Mouse (Mus musculus): ENCODE data around the gene Gm20532. TPM values are rescaled to one million over a fixed set of nuclear protein-coding genes. Genes with fewer than 3 reads are reported as not detected.
A peak's percentile ranks its signal among the peaks of the same experiment; 100 is the strongest.

Gm20532 gene
- total and polyA plus RNA-seq, 3 experiments = 0.15 TPM; not detected in 2

GRCm38 (mm10) chr2:26594022-26594346 is 7.5 kb downstream of the Gm20532 start (continued):
- TF ChIP-seq CHD1 (IDR thresholded peaks at IDR 0.05; ENCODE audit: low read depth, low read length) (no peak), KAT2A (conservative IDR thresholded peaks at IDR 0.05; ENCODE audit: low read depth, low read length) (no peak)

- H3K27me3 ChIP-seq (ENCODE audit: control insufficient read depth in 1 of 2, insufficient read depth in 2 of 2, low read length in 2 of 2) = no peaks in the 10 kb centered on the region
- no peak overlapping the region for H3K4me3 ChIP-seq (ENCODE audit: control insufficient read depth in 1 of 2, insufficient read depth in 1 of 2, low read depth in 2 of 2, low read length in 2 of 2)
- no peaks in the 10 kb centered on the region for H3K9me3 ChIP-seq (replicated peaks; ENCODE audit: insufficient read depth, low read length)
- H3K9ac ChIP-seq (ENCODE audit: control insufficient read depth, low read depth, low read length, poor library complexity, severe bottlenecking) = no peak overlapping the region
- no peak for DNase-seq (ENCODE audit: low read depth, low spot score)
- no peaks in the 10 kb centered on the region for H3K4me1 ChIP-seq (ENCODE audit: control insufficient read depth in 1 of 2, insufficient read depth in 2 of 2, low read length in 2 of 2)
- no peaks in the 10 kb centered on the region for H3K79me2 ChIP-seq (ENCODE audit: control insufficient read depth, insufficient read depth, low read length, poor library complexity)
- peak; percentile 80 for TF ChIP-seq ZNF384 (IDR thresholded peaks at IDR 0.05; ENCODE audit: low read depth, low read length)
- TF ChIP-seq CHD2 (IDR thresholded peaks at IDR 0.05; ENCODE audit: low read length) = no peak
- H3K36me3 ChIP-seq (ENCODE audit: control insufficient read depth in 1 of 2, insufficient read depth in 2 of 2, low read length in 2 of 2) = no peaks in the 10 kb centered on the region
- H3K27ac ChIP-seq (ENCODE audit: control insufficient read depth, low read depth, low read length) = no peak overlapping the region
Measured at GRCm38 (mm10) chr2:26594461-26594933, 8.1 kb downstream of the Gm20532 start.

DNA sequence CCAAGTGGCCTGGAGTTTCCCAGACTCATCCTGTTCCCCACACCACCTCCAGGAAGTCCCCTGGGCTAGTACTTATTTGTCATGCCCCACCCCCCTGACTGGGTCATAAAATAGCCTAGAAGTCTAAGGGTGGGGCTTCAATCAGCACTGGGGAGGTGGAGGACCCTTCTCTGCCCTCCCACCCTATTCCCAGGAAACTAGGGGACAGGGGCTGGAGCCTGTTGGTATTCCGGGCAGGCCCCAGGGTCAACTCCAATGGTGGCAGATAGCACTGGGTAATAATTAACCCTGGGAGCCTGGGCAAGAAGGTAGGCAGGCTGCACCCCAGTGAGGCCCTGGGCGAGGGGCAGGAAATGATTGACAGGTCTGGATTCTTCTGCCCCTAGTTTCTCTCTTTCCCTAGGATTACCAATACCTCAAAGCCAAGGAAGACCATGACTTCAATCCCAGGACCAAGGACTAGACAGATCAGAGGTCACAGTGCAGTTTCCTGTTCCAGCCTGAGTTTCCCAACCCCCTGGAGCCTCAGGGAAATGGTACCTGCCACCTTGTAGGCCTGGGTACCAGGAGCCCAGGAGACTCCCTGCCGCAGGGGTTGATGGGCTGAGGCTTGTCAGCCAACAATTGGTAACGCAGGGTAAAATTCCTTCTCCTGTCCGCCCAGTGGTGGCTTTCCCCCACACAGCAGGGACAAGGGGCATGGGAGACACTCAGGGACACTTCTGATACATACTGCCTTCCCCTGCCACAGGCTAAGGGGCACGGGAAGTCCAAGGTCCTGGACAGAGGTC is 8.7 kb downstream of the Gm20532 start:
- Histone ChIP-seq H3K9ac (ENCODE audit: control insufficient read depth, low read depth, low read length, poor library complexity, severe bottlenecking) (no peak overlapping the region), H3K4me3 (ENCODE audit: control insufficient read depth in 1 of 2, insufficient read depth in 1 of 2, low read depth in 2 of 2, low read length in 2 of 2) (no peak overlapping the region), H3K4me1 (ENCODE audit: control insufficient read depth in 1 of 2, insufficient read depth in 2 of 2, low read length in 2 of 2) (no peaks in the 10 kb centered on the region), H3K79me2 (ENCODE audit: control insufficient read depth, insufficient read depth, low read length, poor library complexity) (no peaks in the 10 kb centered on the region), H3K27ac (ENCODE audit: control insufficient read depth, low read depth, low read length) (no peak overlapping the region), H3K36me3 (ENCODE audit: control insufficient read depth in 1 of 2, insufficient read depth in 2 of 2, low read length in 2 of 2) (no peaks in the 10 kb centered on the region), H3K9me3 (replicated peaks; ENCODE audit: insufficient read depth, low read length) (no peaks in the 10 kb centered on the region), H3K27me3 (ENCODE audit: control insufficient read depth in 1 of 2, insufficient read depth in 2 of 2, low read length in 2 of 2) (no peaks in the 10 kb centered on the region)
- TF ChIP-seq ZKSCAN1 (IDR thresholded peaks at IDR 0.05; ENCODE audit: low read depth, low read length) = no peak
- TF ChIP-seq TBP (IDR thresholded peaks at IDR 0.05; ENCODE audit: low read depth, low read length) = no peak
- TF ChIP-seq POLR2AphosphoS2 (IDR thresholded peaks at IDR 0.05; ENCODE audit: low read length) = no peak
- TF ChIP-seq RAD21 (IDR thresholded peaks at IDR 0.05; ENCODE audit: low read depth, low read length) = no peak
- TF ChIP-seq BHLHE40 (IDR thresholded peaks at IDR 0.05; ENCODE audit: borderline replicate concordance, low read depth, low read length) = no peak
- TF ChIP-seq SMC3 (IDR thresholded peaks at IDR 0.05; ENCODE audit: low read depth, low read length) = no peak
- no peak for TF ChIP-seq TAL1 (IDR thresholded peaks at IDR 0.05; ENCODE audit: low read length)
- no peak for TF ChIP-seq ZNF384 (IDR thresholded peaks at IDR 0.05; ENCODE audit: low read depth, low read length)
- DNase-seq (ENCODE audit: low read depth, low spot score) = no peak
